Mouse (Mus musculus): ENCODE data around the gene Kif16b.

GRCm38 (mm10) chr2:142590938-142591337 lies 310.4 kb downstream of the Kif16b start:
- TF ChIP-seq CTCF (conservative IDR thresholded peaks at IDR 0.05 in 1 of 2, IDR thresholded peaks at IDR 0.05 in 1 of 2; ENCODE audit: low read depth in 2 of 2, low read length in 2 of 2) (no peak), EP300 (IDR thresholded peaks at IDR 0.05; ENCODE audit: low read length) (no peak), POLR2AphosphoS2 (IDR thresholded peaks at IDR 0.05; ENCODE audit: low read depth, low read length) (no peak)

All from CH12.LX (cell line).